Mouse (Mus musculus) lung, embryonic 16.5 days (tissue): ENCODE measurements around the gene Zfp57. TPM values are rescaled to one million over a fixed set of nuclear protein-coding genes. Genes with fewer than 3 reads are reported as not detected.

Experiments used
- ATAC-seq: fragments of 200-750 bp; cut with Nextera tagmentation; 2 replicates; pipeline ENCODE4 v1.8.0; 2017; ENCODE audit warnings: low read depth, mild to moderate bottlenecking, moderate library complexity
- H3K27ac ChIP-seq: fragments of 300-500 bp; sonication (generic); 2 replicates; pipeline ENCODE4 v1.5.1; 2014; ENCODE audit warnings: mild to moderate bottlenecking, control low read depth, low read length
- H3K27me3 ChIP-seq: fragments of 300-500 bp; sonication (generic); 2 replicates; pipeline ENCODE4 v1.6.1; 2014; ENCODE audit warnings: low read depth, low read length, mixed read lengths; ENCODE audit not compliant: control insufficient read depth, insufficient read depth
- H3K36me3 ChIP-seq: fragments of 300-500 bp; sonication (generic); 2 replicates; pipeline ENCODE4 v1.6.1; 2014; ENCODE audit warnings: low read length; ENCODE audit not compliant: control insufficient read depth, insufficient read depth
- H3K4me1 ChIP-seq: fragments of 300-500 bp; sonication (generic); replicated peaks from 2 replicates; pipeline ENCODE4 v1.6.1; 2014; ENCODE audit warnings: low read length, mixed read lengths; ENCODE audit not compliant: control insufficient read depth, insufficient read depth
- H3K4me2 ChIP-seq: fragments of 300-500 bp; sonication (generic); 2 replicates; pipeline ENCODE4 v1.6.1; 2014; ENCODE audit warnings: low read depth, low read length, control low read depth
- H3K4me3 ChIP-seq: fragments of 300-500 bp; sonication (generic); 2 replicates; pipeline ENCODE4 v1.5.1; 2014; ENCODE audit warnings: mild to moderate bottlenecking, low read length, control low read depth
- H3K9ac ChIP-seq: fragments of 300-500 bp; sonication (generic); 2 replicates; pipeline ENCODE4 v1.6.1; 2014; ENCODE audit warnings: low read length, control low read depth
- H3K9me3 ChIP-seq: fragments of 300-500 bp; sonication (generic); 2 replicates; pipeline ENCODE4 v1.6.1; 2016; ENCODE audit warnings: low read length; ENCODE audit not compliant: control insufficient read depth
- WGBS: fragments of 180-500 bp; shearing (Covaris S2); extraction: QIAGEN DNeasy Blood & Tissue Kit; methylation state at CpG from one replicate; pipeline ENCODE4 v1.1.7; 2014; 5-methylcytosine and 5-hydroxymethylcytosine counted together
- polyA plus RNA-seq: library from polyadenylated mRNA; unstranded; fragments of >200 nt; fragmentation: Nextera tagmentation; extraction: Ambion mirVana; gene quantifications from 2 replicates; pipeline ENCODE4 v1.2.1, GENCODE M21; 2015

Gene Zfp57
- polyA plus RNA-seq, 1 experiment from 2014 or later = 73.4 TPM

GRCm38 (mm10) chr17:37047332-37047976 lies 46.5 kb downstream of the Zfp57 start:
- Histone ChIP-seq H3K4me2 (peak overlapping the region; percentile 96), H3K9me3 (no peaks in the 10 kb centered on the region), H3K27me3 (peaks cover 6% of the 10 kb centered on the region; the same call in 1 of the 2 replicates), H3K36me3 (no peaks in the 10 kb centered on the region), H3K9ac (no peak overlapping the region), H3K4me3 (no peak overlapping the region; the same call in 1 of the 2 replicates), H3K27ac (no peak overlapping the region), H3K4me1 (peaks cover 26% of the 10 kb centered on the region)
- ATAC-seq = no peak
- WGBS = 24% methylated on average over 19 of the region's 19 CpGs

- ATAC-seq = no peak
- Histone ChIP-seq H3K4me2 (no peak overlapping the region), H3K27me3 (peaks cover 6% of the 10 kb centered on the region; the same call in 1 of the 2 replicates), H3K36me3 (no peaks in the 10 kb centered on the region), H3K4me3 (no peak overlapping the region), H3K9me3 (no peaks in the 10 kb centered on the region), H3K9ac (no peak overlapping the region), H3K4me1 (peaks cover 26% of the 10 kb centered on the region), H3K27ac (no peak overlapping the region)
- 26% methylated on average over 3 of the region's 3 CpGs for WGBS
Measured at GRCm38 (mm10) chr17:37047981-37048380, 47.0 kb downstream of the Zfp57 start.

GRCm38 (mm10) chr17:37048383-37048782 lies 47.4 kb downstream of the Zfp57 start:
- Histone ChIP-seq H3K4me1 (peaks cover 26% of the 10 kb centered on the region), H3K9ac (no peak overlapping the region), H3K9me3 (no peaks in the 10 kb centered on the region), H3K4me3 (no peak overlapping the region), H3K4me2 (no peak overlapping the region), H3K27me3 (peaks cover 6% of the 10 kb centered on the region; the same call in 1 of the 2 replicates), H3K36me3 (no peaks in the 10 kb centered on the region), H3K27ac (no peak overlapping the region)
- 70% methylated on average over 7 of the region's 7 CpGs for WGBS
- no peak for ATAC-seq

GRCm38 (mm10) chr17:37049570-37050310 lies 48.8 kb downstream of the Zfp57 start:
- H3K27ac ChIP-seq = no peak overlapping the region
- H3K36me3 ChIP-seq = 0 out of 2 replicates have a peak, but pooled peaks cover 3% of the 10 kb centered on the region
- peaks cover 26% of the 10 kb centered on the region for H3K4me1 ChIP-seq
- peaks cover 6% of the 10 kb centered on the region; the same call in 1 of the 2 replicates for H3K27me3 ChIP-seq
- peak overlapping the region; percentile 59 for H3K4me3 ChIP-seq
- peak overlapping the region; percentile 71 for H3K9ac ChIP-seq
- ATAC-seq = 0 out of 2 replicates have a peak, but pooled peaks have one; percentile 0
- H3K9me3 ChIP-seq = no peaks in the 10 kb centered on the region
- 8% methylated on average over 39 of the region's 39 CpGs for WGBS
- H3K4me2 ChIP-seq = peak overlapping the region; percentile 81

GRCm38 (mm10) chr17:37050399-37050798 lies 49.4 kb downstream of the Zfp57 start:
- Histone ChIP-seq H3K4me3 (peak overlapping the region; percentile 59), H3K4me1 (peaks cover 21% of the 10 kb centered on the region), H3K9me3 (no peaks in the 10 kb centered on the region), H3K9ac (peak overlapping the region; percentile 71), H3K27ac (no peak overlapping the region), H3K36me3 (0 out of 2 replicates have a peak, but pooled peaks cover 3% of the 10 kb centered on the region), H3K4me2 (peak overlapping the region; percentile 81), H3K27me3 (peaks cover 6% of the 10 kb centered on the region; the same call in 1 of the 2 replicates)
- WGBS = under 1% methylated on average over 22 of the region's 22 CpGs
- peak; percentile 46 for ATAC-seq

GRCm38 (mm10) chr17:37050876-37051275 lies 49.9 kb downstream of the Zfp57 start:
- Histone ChIP-seq H3K27me3 (peaks cover 6% of the 10 kb centered on the region; the same call in 1 of the 2 replicates), H3K4me1 (peaks cover 20% of the 10 kb centered on the region), H3K4me2 (peak overlapping the region; percentile 81), H3K36me3 (peaks cover 5% of the 10 kb centered on the region; the same call in 1 of the 2 replicates), H3K9me3 (no peaks in the 10 kb centered on the region), H3K9ac (peak overlapping the region; percentile 71), H3K27ac (no peak overlapping the region), H3K4me3 (peak overlapping the region; percentile 59)
- peak; percentile 3; the same call in 1 of the 2 replicates for ATAC-seq
- WGBS = 8% methylated on average over 23 of the region's 27 CpGs

- Histone ChIP-seq H3K4me3 (no peak overlapping the region), H3K27ac (no peak overlapping the region), H3K4me1 (peaks cover 18% of the 10 kb centered on the region), H3K27me3 (peaks cover 6% of the 10 kb centered on the region; the same call in 1 of the 2 replicates), H3K9ac (no peak overlapping the region), H3K4me2 (no peak overlapping the region), H3K36me3 (peaks cover 12% of the 10 kb centered on the region), H3K9me3 (no peaks in the 10 kb centered on the region)
- 59% methylated on average over 4 of the region's 4 CpGs for WGBS
- no peak for ATAC-seq
Measured at GRCm38 (mm10) chr17:37051745-37052144, 50.8 kb downstream of the Zfp57 start.

- Histone ChIP-seq H3K9me3 (no peaks in the 10 kb centered on the region), H3K36me3 (peaks cover 23% of the 10 kb centered on the region), H3K4me2 (no peak overlapping the region), H3K27me3 (no peaks in the 10 kb centered on the region), H3K9ac (no peak overlapping the region), H3K4me1 (no peaks in the 10 kb centered on the region), H3K27ac (no peak overlapping the region), H3K4me3 (no peak overlapping the region)
- 78% methylated on average over 6 of the region's 6 CpGs for WGBS
- no peak for ATAC-seq
Measured at GRCm38 (mm10) chr17:37056957-37057356, 56.0 kb downstream of the Zfp57 start.
